Mouse (Mus musculus) liver, postnatal 0 days (tissue): ENCODE measurements at regions not wholly inside any gene's neighbourhood (a gene's known extent, or its start where the extent isn't known, plus 50 kb on each side); places are given as distances from the start of the nearest gene placed in this dataset.

Experiments used
- ATAC-seq: fragments of 200-750 bp; cut with Nextera tagmentation; 2 replicates; pipeline ENCODE4 v1.8.0; 2017; ENCODE audit warnings: mild to moderate bottlenecking, moderate library complexity
- DNase-seq: peaks from one replicate; pipeline ENCODE4 v3.0.0-alpha.2; 2016
- H3K27ac ChIP-seq: fragments of 300-500 bp; sonication (generic); 2 replicates; pipeline ENCODE4 v1.5.1; 2014; ENCODE audit warnings: antibody characterized with exemption, moderate library complexity, mild to moderate bottlenecking, low read depth
- H3K27me3 ChIP-seq: fragments of 300-500 bp; sonication (generic); 2 replicates; pipeline ENCODE4 v1.6.1; 2014; ENCODE audit warnings: low read length, control low read depth, mixed read lengths; ENCODE audit not compliant: insufficient read depth
- H3K36me3 ChIP-seq: fragments of 300-500 bp; sonication (generic); replicated peaks from 2 replicates; pipeline ENCODE4 v1.6.1; 2014; ENCODE audit warnings: mild to moderate bottlenecking, control low read depth, low read length, moderate library complexity, mixed read lengths; ENCODE audit not compliant: insufficient read depth
- H3K4me1 ChIP-seq: fragments of 300-500 bp; sonication (generic); 2 replicates; pipeline ENCODE4 v1.6.1; 2014; ENCODE audit warnings: antibody characterized with exemption, mild to moderate bottlenecking, control low read depth; ENCODE audit not compliant: insufficient read depth
- H3K4me2 ChIP-seq: fragments of 300-500 bp; sonication (generic); 2 replicates; pipeline ENCODE4 v1.6.1; 2014; ENCODE audit warnings: low read depth, mild to moderate bottlenecking, low read length, moderate library complexity, mixed read lengths
- H3K4me3 ChIP-seq: fragments of 300-500 bp; sonication (generic); 2 replicates; pipeline ENCODE4 v1.5.1; 2014; ENCODE audit warnings: low read depth, low read length
- H3K9ac ChIP-seq: fragments of 300-500 bp; sonication (generic); replicated peaks from 2 replicates; pipeline ENCODE4 v1.6.1; 2014; ENCODE audit warnings: mild to moderate bottlenecking, moderate library complexity
- H3K9me3 ChIP-seq: fragments of 300-500 bp; sonication (generic); 2 replicates; pipeline ENCODE4 v1.6.1; 2016; ENCODE audit warnings: mild to moderate bottlenecking, control low read depth, low read length, mixed read lengths
- CTCF ChIP-seq: sonication (generic); IDR thresholded peaks from 2 replicates; pipeline ENCODE4 v1.5.1; 2016; ENCODE audit warnings: antibody characterized with exemption, low read depth
- EP300 ChIP-seq: IDR thresholded peaks from 2 replicates; pipeline ENCODE4 v1.6.1; 2016; ENCODE audit warnings: antibody characterized with exemption, low read depth, mild to moderate bottlenecking
- WGBS: fragments of 180-500 bp; shearing (Covaris S2); extraction: QIAGEN DNeasy Blood & Tissue Kit; methylation state at CpG from one replicate; pipeline ENCODE4 v1.1.7; 2014; ENCODE audit not compliant: insufficient replicate concordance; 5-methylcytosine and 5-hydroxymethylcytosine counted together

DNA sequence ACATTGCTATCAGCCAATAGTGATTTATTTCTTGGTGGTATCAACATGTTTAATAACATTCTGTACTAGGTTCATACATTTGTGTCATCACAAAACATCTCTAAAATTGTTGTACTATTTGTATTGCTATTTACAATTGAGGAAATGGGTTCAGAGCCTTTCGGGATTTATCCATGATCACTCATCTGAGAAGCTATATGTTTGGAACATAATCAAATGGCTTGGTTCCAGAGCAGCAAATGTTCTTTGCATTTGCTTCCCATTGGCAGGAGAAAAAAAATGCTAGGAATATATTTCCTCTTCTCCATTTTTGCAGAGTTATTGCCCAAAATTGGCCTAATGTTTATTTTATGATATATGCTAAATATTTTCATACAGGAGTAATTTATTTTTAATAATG, 537.3 kb downstream of the Olfm4 start:
- Histone ChIP-seq H3K27ac (no peak overlapping the region), H3K4me2 (no peak overlapping the region), H3K9ac (no peak overlapping the region), H3K36me3 (no peaks in the 10 kb centered on the region), H3K4me3 (no peak overlapping the region), H3K27me3 (no peaks in the 10 kb centered on the region), H3K4me1 (no peaks in the 10 kb centered on the region), H3K9me3 (no peaks in the 10 kb centered on the region)
- TF ChIP-seq EP300 (no peak), CTCF (no peak)
- DNase-seq (no peak), ATAC-seq (no peak)
- 56% methylated on average over 1 of the region's 1 CpGs for WGBS

DNA sequence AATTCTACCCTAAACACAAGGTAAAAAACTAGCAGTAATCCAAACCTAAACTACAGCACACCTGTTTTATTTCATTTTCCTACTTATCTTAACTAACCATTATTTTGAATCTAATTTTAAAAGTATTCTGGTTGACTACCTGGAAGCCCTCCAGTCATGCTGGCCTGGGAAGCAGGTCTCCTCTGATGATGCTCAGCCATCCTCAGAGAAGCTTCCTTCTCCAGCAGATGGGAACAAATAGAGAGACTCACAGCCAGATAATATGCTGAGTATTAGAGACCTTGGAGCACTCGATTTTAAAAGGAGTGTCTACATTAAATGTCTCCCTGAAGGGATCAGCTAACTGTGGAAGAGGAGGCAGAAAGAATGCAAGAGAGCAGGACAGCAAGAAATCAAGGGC, 537.8 kb downstream of the Olfm4 start:
- Histone ChIP-seq H3K9me3 (no peaks in the 10 kb centered on the region), H3K4me2 (no peak overlapping the region), H3K4me3 (no peak overlapping the region), H3K27me3 (no peaks in the 10 kb centered on the region), H3K4me1 (no peaks in the 10 kb centered on the region), H3K27ac (no peak overlapping the region), H3K9ac (no peak overlapping the region), H3K36me3 (no peaks in the 10 kb centered on the region)
- WGBS = 49% methylated on average over 1 of the region's 1 CpGs
- ATAC-seq (no peak), DNase-seq (no peak)
- TF ChIP-seq CTCF (no peak), EP300 (no peak)

DNA sequence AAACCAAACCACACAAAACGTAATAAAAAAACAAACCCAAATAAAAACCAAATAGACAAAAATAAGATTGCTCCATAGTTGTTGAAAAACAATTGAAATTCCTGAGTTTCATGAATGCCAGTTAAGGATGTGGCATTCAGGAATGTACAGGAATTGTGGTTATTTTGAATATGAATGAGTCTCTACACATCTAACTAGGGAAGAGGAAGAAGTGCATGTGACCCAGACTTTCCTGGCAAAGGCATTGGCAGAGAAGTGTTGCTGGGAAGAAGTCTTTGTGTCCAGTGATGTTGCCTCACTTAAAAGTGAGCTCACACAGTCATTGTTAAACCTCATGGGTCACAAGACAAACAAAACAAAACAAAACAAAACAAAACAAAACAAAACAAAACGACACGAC, 538.7 kb downstream of the Olfm4 start:
- WGBS = 63% methylated on average over 3 of the region's 3 CpGs
- ATAC-seq = no peak
- Histone ChIP-seq H3K9me3 (no peaks in the 10 kb centered on the region), H3K4me2 (no peak overlapping the region), H3K27ac (no peak overlapping the region), H3K27me3 (no peaks in the 10 kb centered on the region), H3K4me3 (no peak overlapping the region), H3K36me3 (no peaks in the 10 kb centered on the region), H3K9ac (no peak overlapping the region), H3K4me1 (no peaks in the 10 kb centered on the region)
- TF ChIP-seq EP300 (no peak), CTCF (no peak)
- no peak for DNase-seq

DNA sequence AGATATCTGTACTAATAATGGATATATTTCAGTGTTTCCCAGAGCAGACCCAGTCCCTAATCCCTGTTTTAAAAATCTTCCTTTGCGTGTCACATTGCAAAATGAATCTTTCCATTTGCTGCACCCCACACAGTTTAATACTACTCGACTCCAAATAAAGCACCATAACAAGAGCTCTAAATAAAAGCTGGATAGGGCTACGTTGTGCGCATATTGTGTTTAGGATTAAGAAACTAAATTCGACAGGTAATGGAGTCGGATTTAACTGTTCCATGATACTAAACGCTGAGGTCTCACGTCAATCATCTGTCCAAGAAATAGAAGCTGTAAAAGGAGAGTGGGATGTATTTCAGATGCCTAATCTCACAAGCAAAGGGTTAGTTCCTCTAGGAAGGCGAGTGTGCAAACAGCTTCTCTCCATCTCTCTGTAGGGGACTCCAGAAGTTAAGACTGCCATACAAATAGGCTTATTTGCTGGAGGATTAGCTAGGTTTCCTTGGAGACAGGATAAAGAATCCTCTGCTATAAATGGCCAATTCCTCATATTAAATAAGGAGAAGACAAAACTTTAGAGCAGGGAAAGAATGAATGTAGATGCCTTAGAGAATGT, 544.6 kb downstream of the Olfm4 start:
- Histone ChIP-seq H3K9ac (no peak overlapping the region), H3K27me3 (no peaks in the 10 kb centered on the region), H3K9me3 (no peaks in the 10 kb centered on the region), H3K4me3 (no peak overlapping the region), H3K4me2 (no peak overlapping the region), H3K36me3 (no peaks in the 10 kb centered on the region), H3K4me1 (no peaks in the 10 kb centered on the region), H3K27ac (no peak overlapping the region)
- TF ChIP-seq CTCF = no peak
- TF ChIP-seq EP300 = no peak
- DNase-seq = no peak
- WGBS = 64% methylated on average over 9 of the region's 9 CpGs
- no peak for ATAC-seq

DNA sequence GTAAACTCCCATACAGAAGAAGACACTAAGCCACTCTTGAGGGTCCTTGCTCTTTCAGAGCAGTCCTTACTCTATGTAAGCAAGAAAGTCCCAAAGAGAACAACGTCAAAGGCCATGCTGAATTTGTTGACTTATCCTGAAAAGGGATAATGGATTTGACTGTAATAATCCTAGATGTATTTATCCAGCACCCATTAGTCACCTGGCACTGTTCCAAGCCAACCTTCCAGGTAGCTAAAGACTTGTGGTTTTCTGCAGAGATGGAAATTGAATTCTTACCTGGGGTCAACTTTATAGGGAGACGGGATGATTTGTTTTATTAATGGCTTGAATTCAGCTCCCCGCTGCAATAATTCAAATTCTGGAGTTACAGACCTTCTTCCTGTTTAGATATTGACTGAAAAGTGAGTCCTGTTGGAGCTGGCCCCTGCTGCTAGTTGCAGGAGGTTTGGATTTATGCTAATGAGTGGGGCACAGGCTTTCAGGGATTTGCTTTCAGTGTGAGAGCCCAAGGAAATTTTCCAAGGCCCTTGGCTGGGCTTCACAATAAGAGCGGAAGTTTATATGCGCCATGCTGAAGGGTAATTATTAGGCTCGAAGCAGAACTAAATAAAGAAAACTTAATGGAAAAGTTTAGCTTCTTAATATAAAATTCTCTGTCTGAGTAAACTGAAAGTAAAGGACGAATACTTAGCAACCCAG, 552.3 kb downstream of the Olfm4 start:
- H3K4me3 ChIP-seq = no peak overlapping the region
- H3K4me1 ChIP-seq = no peaks in the 10 kb centered on the region
- no peak overlapping the region for H3K9ac ChIP-seq
- no peaks in the 10 kb centered on the region for H3K9me3 ChIP-seq
- TF ChIP-seq CTCF (no peak), EP300 (no peak)
- DNase-seq = no peak
- no peak for ATAC-seq
- WGBS = 51% methylated on average over 7 of the region's 7 CpGs
- H3K36me3 ChIP-seq = no peaks in the 10 kb centered on the region
- no peak overlapping the region for H3K4me2 ChIP-seq
- no peak overlapping the region for H3K27ac ChIP-seq
- no peaks in the 10 kb centered on the region for H3K27me3 ChIP-seq

DNA sequence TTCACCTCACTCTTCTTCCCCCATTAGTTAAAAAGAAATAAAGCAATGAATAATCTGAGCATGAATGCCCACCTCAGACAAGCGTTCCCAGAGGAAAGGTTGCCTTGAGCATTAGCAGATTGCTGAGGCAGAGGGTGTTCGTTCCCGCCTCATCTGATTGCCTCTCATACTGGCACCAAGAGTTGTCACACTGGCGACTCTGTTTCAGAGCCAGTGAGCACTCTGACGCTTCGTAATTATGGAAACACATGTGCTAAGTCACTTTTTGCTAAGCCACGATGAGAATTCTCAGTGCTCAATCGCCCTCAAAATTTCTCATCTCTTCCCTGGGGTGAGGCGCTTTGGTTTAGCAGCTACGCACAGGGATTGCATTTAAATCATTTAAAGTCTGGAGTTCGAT, 576.1 kb downstream of the Olfm4 start:
- H3K4me1 ChIP-seq = no peaks in the 10 kb centered on the region
- H3K4me2 ChIP-seq = no peak overlapping the region
- no peak for TF ChIP-seq EP300
- no peak for TF ChIP-seq CTCF
- H3K4me3 ChIP-seq = no peak overlapping the region
- H3K36me3 ChIP-seq = no peaks in the 10 kb centered on the region
- no peaks in the 10 kb centered on the region for H3K27me3 ChIP-seq
- DNase-seq = no peak
- H3K9ac ChIP-seq = no peak overlapping the region
- ATAC-seq = no peak
- WGBS = 74% methylated on average over 11 of the region's 11 CpGs
- H3K9me3 ChIP-seq = no peaks in the 10 kb centered on the region
- no peak overlapping the region for H3K27ac ChIP-seq
